Mouse (Mus musculus) liver, adult 2 months (tissue): Measurements from ENCODE around the gene Rab15. TPM values are rescaled to one million over a fixed set of nuclear protein-coding genes. Genes with fewer than 3 reads are reported as not detected.
"Not testable (repeated sequence)": the region's sequence is repeated elsewhere in the genome, so short reads cannot be mapped to it uniquely, and the experiment has no call there.

Experiments
- DNase-seq: peaks from one replicate; pipeline ENCODE4 v3.0.0-alpha.2; 2011; ENCODE audit warnings: low read depth, low spot score; ENCODE audit errors: extremely low read depth
- H3K27ac ChIP-seq: fragments of 200-500 bp; replicated peaks from 2 replicates; pipeline ENCODE4 v1.5.1; 2012; ENCODE audit warnings: low read depth, mild to moderate bottlenecking, control low read depth, inconsistent platforms, low read length; ENCODE audit not compliant: insufficient read depth
- H3K27me3 ChIP-seq: fragments of 200-500 bp; 2 replicates; pipeline ENCODE4 v1.6.1; 2012; ENCODE audit warnings: mild to moderate bottlenecking, moderate library complexity, low read length, inconsistent platforms; ENCODE audit not compliant: control insufficient read depth, insufficient read depth
- H3K36me3 ChIP-seq: fragments of 200-500 bp; 2 replicates; pipeline ENCODE4 v1.6.1; 2012; ENCODE audit warnings: low read length, inconsistent platforms; ENCODE audit not compliant: control insufficient read depth, insufficient read depth
- H3K4me1 ChIP-seq: fragments of 200-500 bp; 2 replicates; pipeline ENCODE4 v1.6.1; 2011; ENCODE audit warnings: low read length; ENCODE audit not compliant: control insufficient read depth, insufficient read depth
- H3K4me3 ChIP-seq: fragments of 200-500 bp; 2 replicates; pipeline ENCODE4 v1.5.1; 2011; ENCODE audit warnings: low read depth, mild to moderate bottlenecking, control low read depth, low read length, moderate library complexity; ENCODE audit not compliant: insufficient read depth
- H3K79me2 ChIP-seq: fragments of 200-500 bp; 2 replicates; pipeline ENCODE4 v1.6.1; 2012; ENCODE audit warnings: inconsistent platforms, mild to moderate bottlenecking, low read length, moderate library complexity; ENCODE audit not compliant: control insufficient read depth, insufficient read depth
- H3K9ac ChIP-seq: fragments of 200-500 bp; 2 replicates; pipeline ENCODE4 v1.6.1; 2012; ENCODE audit warnings: low read depth, mild to moderate bottlenecking, control low read depth, inconsistent platforms, low read length
- CTCF ChIP-seq: fragments of 200-500 bp; IDR thresholded peaks from 2 replicates; pipeline ENCODE4 v1.5.1; 2011; ENCODE audit warnings: low read depth, low read length, control low read depth
- POLR2A ChIP-seq: fragments of 200-500 bp; IDR thresholded peaks from 2 replicates; pipeline ENCODE4 v1.6.1; 2011; ENCODE audit warnings: low read length, control low read depth; ENCODE audit not compliant: insufficient read depth; ENCODE audit errors: extremely low read depth
- WGBS: fragments of 180-500 bp; shearing (Covaris S2); methylation state at CpG from one replicate; pipeline ENCODE4 v1.1.7; 2018; 5-methylcytosine and 5-hydroxymethylcytosine counted together
- polyA plus RNA-seq: library from polyadenylated mRNA; depleted of rRNA; stranded (reverse); fragments of >200 nt; gene quantifications from 2 replicates; pipeline ENCODE4 v1.2.3, GENCODE M21; 2012
- total RNA-seq: library from RNA; depleted of rRNA; stranded (reverse); fragments of >200 nt; gene quantifications from 2 replicates; pipeline ENCODE4 v1.2.3, GENCODE M21; 2014

Rab15 gene
- total and polyA plus RNA-seq, 2 experiments: not detected

DNA sequence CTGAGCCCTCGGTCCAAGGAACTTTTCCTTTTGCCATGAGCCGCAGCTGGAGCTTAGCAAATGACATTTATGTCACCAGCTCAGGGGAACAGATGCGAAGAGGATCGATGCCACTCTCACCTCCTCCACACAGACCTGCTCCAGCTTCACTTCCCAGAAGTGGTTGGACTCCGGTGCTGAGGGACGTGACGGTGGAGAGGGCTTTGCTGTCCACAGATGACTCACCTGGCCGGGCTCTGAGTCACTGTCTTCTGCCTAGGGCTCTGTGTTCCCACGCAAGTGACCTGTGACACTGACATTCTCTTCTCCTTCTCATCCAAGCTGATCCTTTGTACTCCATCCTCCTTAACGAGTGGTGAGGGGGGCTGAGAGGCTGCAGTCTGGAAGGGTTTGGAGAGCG lies 40.9 kb upstream of the Rab15 start:
- H3K4me3 ChIP-seq: no peak overlapping the region
- no peaks in the 10 kb centered on the region for H3K36me3 ChIP-seq
- TF ChIP-seq POLR2A (no peak), CTCF (no peak)
- no peaks in the 10 kb centered on the region for H3K79me2 ChIP-seq
- no peak for DNase-seq
- no peak overlapping the region for H3K27ac ChIP-seq
- no peaks in the 10 kb centered on the region for H3K4me1 ChIP-seq
- H3K27me3 ChIP-seq: no peaks in the 10 kb centered on the region
- 88% methylated on average over 11 of the region's 11 CpGs for WGBS
- no peak overlapping the region for H3K9ac ChIP-seq

DNA sequence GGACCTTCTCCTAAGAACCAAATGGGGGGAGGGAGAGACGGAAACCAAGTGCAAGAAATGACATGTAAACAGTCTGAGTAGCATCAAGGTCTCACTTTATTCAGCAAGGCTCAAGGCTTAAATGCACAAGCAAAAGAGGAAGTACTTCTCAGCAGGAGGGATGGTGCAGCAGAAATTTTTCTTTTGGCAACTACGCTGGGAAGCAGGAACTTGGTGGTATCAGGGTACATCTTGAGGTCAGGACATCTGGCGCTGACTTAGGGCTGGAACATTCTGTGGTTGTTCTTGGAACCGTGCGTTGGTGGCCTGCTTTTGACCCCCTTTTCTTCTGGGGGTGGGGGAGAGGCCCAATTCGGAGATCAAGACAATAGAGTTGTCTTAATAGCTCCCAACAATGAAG lies 36.1 kb upstream of the Rab15 start:
- 93% methylated on average over 6 of the region's 6 CpGs for WGBS
- not testable (repeated sequence) for DNase-seq, H3K79me2 ChIP-seq, H3K4me1 ChIP-seq, H3K4me3 ChIP-seq, H3K27me3 ChIP-seq, H3K36me3 ChIP-seq, H3K27ac ChIP-seq, H3K9ac ChIP-seq

DNA sequence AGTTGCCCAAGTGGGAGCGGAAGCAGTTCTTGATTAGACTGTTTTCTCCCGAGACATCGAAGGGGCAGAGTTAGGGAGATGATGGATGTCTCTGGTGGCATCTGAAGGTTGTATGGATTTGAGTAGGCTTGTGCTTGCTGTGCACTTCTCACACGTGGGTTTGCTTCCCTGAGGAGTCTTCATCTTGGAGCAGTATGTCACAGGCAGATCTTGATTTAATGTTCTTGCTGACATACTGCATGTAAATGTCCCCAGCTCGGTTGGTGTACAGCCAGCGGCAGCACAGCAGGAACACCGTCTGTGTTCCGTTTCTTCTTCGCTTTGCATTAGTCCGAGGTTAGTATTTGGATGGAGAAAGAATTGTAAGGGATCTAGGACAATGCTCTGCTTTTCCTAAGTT lies 34.4 kb upstream of the Rab15 start:
- DNase-seq: no peak
- Histone ChIP-seq H3K36me3 (no peaks in the 10 kb centered on the region), H3K27ac (no peak overlapping the region), H3K4me3 (no peak overlapping the region), H3K27me3 (no peaks in the 10 kb centered on the region), H3K4me1 (no peaks in the 10 kb centered on the region), H3K9ac (no peak overlapping the region), H3K79me2 (no peaks in the 10 kb centered on the region)
- TF ChIP-seq CTCF: no peak
- no peak for TF ChIP-seq POLR2A
- 94% methylated on average over 10 of the region's 10 CpGs for WGBS

DNA sequence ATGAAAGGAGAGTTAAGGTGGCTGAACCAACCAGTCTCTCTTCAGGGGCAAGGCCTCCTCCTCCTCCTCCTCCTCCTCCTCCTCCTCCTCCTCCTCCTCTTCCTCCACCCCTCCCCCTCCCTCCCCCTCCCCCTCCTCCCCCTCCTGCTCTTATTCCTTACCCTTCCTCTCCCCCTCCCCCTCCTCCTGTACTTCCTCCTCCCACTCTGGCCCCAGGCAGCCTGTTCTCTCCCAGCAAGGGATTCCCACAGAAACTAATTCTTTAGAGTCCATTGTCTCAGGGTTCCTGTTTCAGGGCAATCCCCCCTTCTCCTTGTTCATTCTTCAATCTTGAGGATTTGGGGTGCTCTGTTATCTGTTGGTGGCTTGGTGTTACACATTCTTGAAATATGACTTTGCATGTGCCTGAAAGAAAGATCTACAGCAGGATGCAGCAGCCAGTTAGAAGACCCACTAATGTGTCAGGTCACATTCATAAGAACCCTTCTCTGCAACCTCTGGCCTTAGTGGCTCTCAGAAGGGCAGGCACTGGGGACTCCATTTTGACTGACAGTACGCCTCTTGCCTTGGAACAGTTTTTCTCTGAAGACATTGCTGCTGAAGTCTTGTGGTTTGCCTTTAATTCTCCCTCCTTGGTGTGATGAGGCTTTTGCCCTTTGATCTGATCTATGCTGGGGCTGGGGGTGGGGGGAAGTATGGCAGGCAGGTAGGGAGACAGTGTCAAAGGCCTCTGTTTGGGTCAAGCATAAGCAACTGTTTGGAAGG lies 30.9 kb upstream of the Rab15 start:
- TF ChIP-seq CTCF (no peak), POLR2A (no peak)
- H3K27me3 ChIP-seq: no peaks in the 10 kb centered on the region
- H3K4me1 ChIP-seq: no peaks in the 10 kb centered on the region
- no peak overlapping the region for H3K27ac ChIP-seq
- no peak for DNase-seq
- no peaks in the 10 kb centered on the region for H3K79me2 ChIP-seq
- no peak overlapping the region for H3K4me3 ChIP-seq
- 100% methylated on average over 1 of the region's 1 CpGs for WGBS
- no peak overlapping the region for H3K9ac ChIP-seq
- no peaks in the 10 kb centered on the region for H3K36me3 ChIP-seq

DNA sequence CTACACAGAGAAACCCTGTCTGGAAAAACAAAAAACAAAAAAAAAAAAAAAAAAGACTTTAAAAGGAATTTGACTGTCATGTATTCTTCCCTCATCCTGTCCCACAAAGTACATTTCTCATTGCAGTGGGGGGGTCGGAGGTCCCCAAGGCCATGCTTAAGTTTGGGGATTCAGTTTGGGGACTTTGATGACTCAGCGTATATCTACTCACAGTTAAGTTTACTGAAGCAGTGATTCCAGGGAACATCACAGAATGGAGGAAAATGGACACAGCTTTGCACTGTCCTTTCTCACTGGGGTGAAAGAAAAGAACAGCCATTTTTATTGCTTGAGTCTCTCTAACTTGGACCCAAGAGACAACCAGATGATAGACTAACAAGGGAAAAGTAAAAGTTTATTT lies 29.7 kb upstream of the Rab15 start:
- no peak for DNase-seq
- H3K79me2 ChIP-seq: no peaks in the 10 kb centered on the region
- no peak overlapping the region for H3K4me3 ChIP-seq
- no peak overlapping the region for H3K27ac ChIP-seq
- 84% methylated on average over 2 of the region's 2 CpGs for WGBS
- no peaks in the 10 kb centered on the region for H3K36me3 ChIP-seq
- TF ChIP-seq POLR2A: no peak
- TF ChIP-seq CTCF: no peak
- H3K4me1 ChIP-seq: no peaks in the 10 kb centered on the region
- no peak overlapping the region for H3K9ac ChIP-seq
- H3K27me3 ChIP-seq: no peaks in the 10 kb centered on the region

DNA sequence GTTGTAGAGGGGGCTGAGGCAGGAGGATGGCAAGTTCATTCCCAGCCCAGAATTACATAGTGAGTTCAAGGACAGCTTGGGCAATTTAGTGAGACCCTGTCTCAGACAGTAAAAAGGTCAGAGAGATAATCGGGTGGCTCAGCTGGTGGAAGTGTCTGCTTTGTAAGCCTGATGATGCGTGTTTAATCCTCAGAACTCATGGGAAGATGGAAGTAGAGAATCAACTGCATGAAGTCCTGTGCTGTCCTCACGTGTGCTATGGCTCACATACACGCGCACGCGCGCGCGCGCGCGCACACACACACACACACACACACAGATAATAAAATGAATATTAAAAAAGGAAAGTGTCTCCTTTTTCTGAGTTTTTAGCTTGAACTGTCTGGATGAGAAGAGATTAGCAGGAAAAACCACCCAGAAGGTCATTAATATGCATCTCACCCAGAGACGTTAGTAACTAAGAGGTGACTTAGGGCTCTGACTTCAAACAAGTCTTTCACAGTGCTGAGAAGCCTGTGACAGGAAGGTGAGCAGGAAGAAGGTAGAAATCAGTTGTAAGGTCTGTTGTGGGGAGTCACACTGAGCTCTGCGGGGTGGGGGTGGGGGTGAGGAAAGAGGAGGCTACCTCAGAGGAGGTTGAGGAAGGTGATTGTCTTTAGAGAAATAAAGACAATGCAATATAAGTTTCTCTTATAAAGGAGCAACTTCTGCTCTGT lies 21.8 kb upstream of the Rab15 start:
- Histone ChIP-seq H3K27ac (no peak overlapping the region), H3K27me3 (no peaks in the 10 kb centered on the region), H3K36me3 (no peaks in the 10 kb centered on the region), H3K4me3 (no peak overlapping the region), H3K4me1 (no peaks in the 10 kb centered on the region), H3K9ac (no peak overlapping the region), H3K79me2 (no peaks in the 10 kb centered on the region)
- DNase-seq: no peak
- TF ChIP-seq CTCF (no peak), POLR2A (no peak)
- WGBS: 92% methylated on average over 15 of the region's 15 CpGs
